Mouse (Mus musculus) midbrain, embryonic 11.5 days (tissue): ENCODE data around the gene S100a1. TPM values are rescaled to one million over a fixed set of nuclear protein-coding genes. Genes with fewer than 3 reads are reported as not detected.

ENCODE experiments used
- ATAC-seq: fragments of 200-750 bp; cut with Nextera tagmentation; 2 replicates; pipeline ENCODE4 v1.8.0; 2017; ENCODE audit warnings: moderate TSS enrichment, moderate library complexity; ENCODE audit not compliant: low FRiP score
- DNase-seq: peaks from one replicate; pipeline ENCODE4 v3.0.0; 2015; ENCODE audit warnings: low spot score; ENCODE audit errors: missing footprints
- H3K27ac ChIP-seq: fragments of 300-500 bp; sonication (generic); 2 replicates; pipeline ENCODE4 v1.5.1; 2014; ENCODE audit warnings: low read depth, low read length
- H3K27me3 ChIP-seq: fragments of 300-500 bp; sonication (generic); 2 replicates; pipeline ENCODE4 v1.6.1; 2014; ENCODE audit warnings: mild to moderate bottlenecking, low read length, moderate library complexity, mixed read lengths; ENCODE audit not compliant: control insufficient read depth, insufficient read depth
- H3K36me3 ChIP-seq: fragments of 300-500 bp; sonication (generic); 2 replicates; pipeline ENCODE4 v1.6.1; 2014; ENCODE audit warnings: mild to moderate bottlenecking, low read length, moderate library complexity, mixed read lengths; ENCODE audit not compliant: control insufficient read depth, insufficient read depth
- H3K4me1 ChIP-seq: fragments of 300-500 bp; sonication (generic); 2 replicates; pipeline ENCODE4 v1.6.1; 2014; ENCODE audit warnings: low read length; ENCODE audit not compliant: control insufficient read depth, insufficient read depth
- H3K4me2 ChIP-seq: fragments of 300-500 bp; sonication (generic); 2 replicates; pipeline ENCODE4 v1.6.1; 2014; ENCODE audit warnings: mild to moderate bottlenecking, moderate library complexity
- H3K4me3 ChIP-seq: fragments of 300-500 bp; sonication (generic); 2 replicates; pipeline ENCODE4 v1.5.1; 2014; ENCODE audit warnings: low read depth, low read length
- H3K9ac ChIP-seq: fragments of 300-500 bp; sonication (generic); 2 replicates; pipeline ENCODE4 v1.6.1; 2014; ENCODE audit warnings: low read length
- H3K9me3 ChIP-seq: fragments of 300-500 bp; sonication (generic); 2 replicates; pipeline ENCODE4 v1.6.1; 2016; ENCODE audit warnings: low read length; ENCODE audit not compliant: control insufficient read depth
- WGBS: fragments of 180-500 bp; shearing (Covaris S2); extraction: QIAGEN DNeasy Blood & Tissue Kit; methylation state at CpG from one replicate; pipeline ENCODE4 v1.1.7; 2014; 5-methylcytosine and 5-hydroxymethylcytosine counted together
- polyA plus RNA-seq: library from polyadenylated mRNA; unstranded; fragments of >200 nt; fragmentation: Nextera tagmentation; extraction: Ambion mirVana; gene quantifications from 2 replicates; pipeline ENCODE4 v1.2.1, GENCODE M21; 2014

The S100a1 gene
- polyA plus RNA-seq, 1 experiment from 2014 or later = 6.9 TPM

DNA sequence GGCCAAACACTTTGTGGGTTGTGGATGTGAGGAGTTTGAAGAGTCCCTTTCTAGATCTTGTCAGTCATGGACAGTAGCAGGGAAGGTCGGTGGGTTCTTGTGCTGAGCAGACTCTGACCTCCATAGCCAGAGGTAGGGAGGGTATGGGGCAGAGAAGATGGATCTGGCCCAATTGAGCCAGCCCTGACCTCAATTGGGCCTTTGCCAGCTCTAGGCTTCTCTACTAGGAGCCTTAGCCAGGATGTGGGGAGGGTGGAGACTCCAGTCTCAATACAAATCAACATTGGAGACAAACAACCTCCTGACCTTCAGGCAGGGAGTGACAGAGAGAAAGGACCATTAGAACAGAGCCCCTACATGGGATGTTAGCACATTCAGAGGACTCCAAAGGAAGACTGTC lies 1.1 kb upstream of the S100a1 start:
- Histone ChIP-seq H3K4me3 (no peak overlapping the region), H3K4me1 (no peaks in the 10 kb centered on the region; the same call in 1 of the 2 replicates), H3K36me3 (no peaks in the 10 kb centered on the region), H3K27ac (no peak overlapping the region), H3K9ac (no peak overlapping the region), H3K4me2 (peak overlapping the region; percentile 68), H3K27me3 (peaks cover 9% of the 10 kb centered on the region), H3K9me3 (no peaks in the 10 kb centered on the region)
- 55% methylated on average over 1 of the region's 1 CpGs for WGBS
- ATAC-seq (peak; percentile 6; the same call in 1 of the 2 replicates), DNase-seq (no peak)

DNA sequence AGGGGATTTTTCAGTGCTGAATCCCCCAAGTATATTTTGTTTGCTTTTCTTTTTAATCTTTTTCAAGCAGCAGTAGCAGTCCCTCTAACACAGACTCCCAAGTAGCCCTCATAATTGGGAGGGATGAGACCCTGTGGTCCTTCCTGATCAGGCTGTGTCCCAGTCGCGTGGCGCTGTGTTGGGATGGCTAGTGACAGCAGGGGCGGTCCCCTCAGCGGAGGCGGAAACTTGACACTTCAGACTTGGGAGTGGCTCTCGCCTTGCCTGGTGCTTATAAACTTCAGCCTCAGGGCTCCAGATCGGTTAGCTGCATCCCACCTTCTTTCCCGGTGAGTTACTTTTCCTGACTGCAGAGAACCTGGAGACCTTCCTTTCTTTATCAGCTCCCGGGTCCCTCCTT lies 499 bp upstream of the S100a1 start:
- peak; percentile 64 for ATAC-seq
- Histone ChIP-seq H3K4me2 (peak overlapping the region; percentile 68), H3K4me3 (peak overlapping the region; percentile 23), H3K4me1 (no peaks in the 10 kb centered on the region; the same call in 1 of the 2 replicates), H3K27ac (no peak overlapping the region), H3K27me3 (peaks cover 9% of the 10 kb centered on the region), H3K36me3 (no peaks in the 10 kb centered on the region), H3K9ac (0 out of 2 replicates have a peak overlapping the region, but pooled peaks have one; percentile 24), H3K9me3 (no peaks in the 10 kb centered on the region)
- DNase-seq = no peak
- WGBS = under 1% methylated on average over 10 of the region's 10 CpGs

DNA sequence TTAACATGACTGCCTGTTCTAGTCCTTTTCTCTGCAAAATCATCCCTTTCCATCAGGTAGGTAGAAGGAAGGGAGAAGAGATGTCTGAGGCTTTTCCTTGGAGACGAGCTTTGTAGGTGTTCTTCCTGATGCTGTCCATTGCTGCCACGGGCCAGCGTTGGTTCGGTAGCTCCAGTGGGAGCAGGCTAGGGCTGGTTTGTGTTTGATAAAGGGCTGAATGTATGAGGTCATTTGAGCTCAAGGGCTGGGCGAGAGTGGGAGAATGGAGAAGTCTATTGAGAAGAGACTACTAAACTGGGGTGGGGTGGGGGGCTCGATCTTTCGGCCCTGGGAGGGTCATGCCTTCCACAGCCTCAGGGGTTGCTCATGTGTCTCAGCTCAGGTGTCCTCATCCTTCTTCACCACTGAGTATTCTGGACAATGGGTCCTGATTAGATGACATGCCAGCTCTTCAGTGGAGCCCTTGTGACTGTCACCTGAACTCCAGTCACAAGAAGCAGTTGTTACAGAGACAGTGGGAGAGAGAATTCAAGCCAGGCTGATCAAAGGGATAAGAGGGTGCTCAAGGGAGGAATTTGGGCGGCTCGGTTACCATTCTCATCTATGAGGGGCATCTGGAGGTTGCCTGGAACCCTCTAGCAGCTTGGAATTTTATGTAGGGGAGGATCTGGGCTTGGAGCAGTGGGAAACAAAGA lies 1.1 kb downstream of the S100a1 start:
- Histone ChIP-seq H3K27me3 (peaks cover 9% of the 10 kb centered on the region), H3K9ac (no peak overlapping the region), H3K36me3 (no peaks in the 10 kb centered on the region), H3K4me2 (no peak overlapping the region), H3K9me3 (no peaks in the 10 kb centered on the region), H3K27ac (no peak overlapping the region), H3K4me1 (peaks cover 3% of the 10 kb centered on the region), H3K4me3 (no peak overlapping the region)
- WGBS = 82% methylated on average over 9 of the region's 9 CpGs
- ATAC-seq (no peak), DNase-seq (no peak)

DNA sequence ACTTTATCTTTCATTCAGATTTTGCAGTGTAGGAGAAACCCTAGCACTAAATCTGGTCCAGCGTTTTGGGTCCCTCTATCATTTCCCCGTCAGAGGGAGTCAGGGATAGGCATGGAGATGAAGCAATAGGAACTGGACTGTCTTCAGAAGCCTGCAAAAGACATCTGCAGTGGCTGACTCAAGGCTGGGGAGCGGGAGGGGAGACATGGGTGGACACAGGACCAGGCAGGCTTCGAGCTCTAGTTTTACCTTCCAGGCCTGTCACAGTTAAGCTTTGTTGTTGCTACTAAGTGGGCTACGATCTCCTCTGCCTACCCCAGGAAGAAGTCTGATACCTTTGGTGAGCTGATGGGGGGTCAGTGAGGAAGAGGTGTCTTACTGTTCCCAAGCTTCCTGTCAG lies 1.9 kb downstream of the S100a1 start:
- Histone ChIP-seq H3K36me3 (peaks cover 1% of the 10 kb centered on the region; the same call in 1 of the 2 replicates), H3K27ac (no peak overlapping the region), H3K4me1 (peaks cover 11% of the 10 kb centered on the region), H3K4me2 (no peak overlapping the region), H3K4me3 (no peak overlapping the region), H3K9ac (no peak overlapping the region), H3K9me3 (no peaks in the 10 kb centered on the region), H3K27me3 (peaks cover 9% of the 10 kb centered on the region)
- no peak for DNase-seq
- 85% methylated on average over 5 of the region's 5 CpGs for WGBS
- ATAC-seq = no peak

DNA sequence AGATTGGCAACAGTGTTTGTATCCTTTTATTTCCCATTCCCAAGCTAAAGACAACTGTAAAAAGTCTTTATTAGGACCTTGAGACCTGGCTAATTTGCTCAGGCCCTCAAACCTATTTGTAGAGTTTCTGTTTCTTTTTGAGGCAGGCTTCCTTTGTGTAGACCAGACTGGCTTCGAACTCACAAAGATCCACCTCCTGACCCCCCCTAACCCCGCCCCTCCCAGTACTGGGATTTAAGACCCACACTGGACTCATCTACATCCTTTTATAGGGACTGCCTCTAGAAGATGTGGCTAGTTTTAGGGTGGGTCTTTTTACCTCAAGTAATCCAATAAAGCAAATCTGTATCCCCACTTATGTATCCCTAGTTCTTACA lies 4.5 kb downstream of the S100a1 start:
- Histone ChIP-seq H3K36me3 (peaks cover 14% of the 10 kb centered on the region), H3K9ac (no peak overlapping the region), H3K27me3 (peaks cover 6% of the 10 kb centered on the region), H3K27ac (peak overlapping the region; percentile 20; the same call in 1 of the 2 replicates), H3K4me1 (peaks cover 11% of the 10 kb centered on the region), H3K4me2 (peak overlapping the region; percentile 38), H3K9me3 (no peaks in the 10 kb centered on the region), H3K4me3 (peak overlapping the region; percentile 96)
- ATAC-seq (peak; percentile 28), DNase-seq (no peak)
- WGBS = 9% methylated on average over 2 of the region's 2 CpGs

DNA sequence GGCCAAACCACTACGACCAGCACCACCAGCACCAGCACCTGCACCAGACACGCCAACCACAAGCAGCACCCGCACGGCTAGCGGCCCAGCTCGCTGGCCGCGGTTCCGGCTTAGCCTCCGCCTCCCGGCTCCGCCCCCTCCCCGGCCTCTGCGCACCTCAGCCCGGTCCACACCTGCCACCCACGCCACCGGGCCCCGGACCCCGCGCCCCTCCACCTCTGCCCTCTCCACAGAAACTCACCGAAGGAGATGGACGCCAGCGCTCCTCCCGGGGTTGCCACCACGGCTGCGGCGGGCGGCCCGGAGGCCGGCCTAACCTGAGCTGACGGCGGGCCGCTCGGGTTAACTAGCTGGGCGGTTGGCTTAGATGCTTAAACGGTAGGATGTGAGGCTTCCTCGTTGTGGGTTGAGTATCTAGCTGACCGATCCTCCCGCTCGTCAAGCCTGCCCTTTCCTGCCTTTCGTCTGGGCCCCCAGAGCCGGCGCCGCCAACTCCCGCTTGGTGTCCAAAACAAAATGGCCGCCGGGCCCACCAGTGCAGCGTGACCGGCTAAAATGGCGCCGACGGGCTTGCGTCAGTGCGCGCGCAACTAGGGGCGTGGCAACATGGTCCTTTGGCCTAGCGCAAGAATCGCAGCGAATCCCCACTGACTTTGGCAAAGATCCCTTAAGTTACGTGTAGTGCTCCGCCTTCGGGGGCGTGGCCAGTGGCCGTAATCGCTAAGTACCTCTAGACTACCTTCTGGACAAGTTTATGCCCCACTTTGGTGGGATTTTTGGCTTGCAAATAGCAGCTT lies 5.0 kb downstream of the S100a1 start, which contains the start of gene Chtop:
Chtop (minus strand) TSS at position 549 of the 797 bp plus-strand sequence.
- whole genome bisulfite sequencing = under 1% methylated on average over 66 of the region's 66 CpGs

DNA sequence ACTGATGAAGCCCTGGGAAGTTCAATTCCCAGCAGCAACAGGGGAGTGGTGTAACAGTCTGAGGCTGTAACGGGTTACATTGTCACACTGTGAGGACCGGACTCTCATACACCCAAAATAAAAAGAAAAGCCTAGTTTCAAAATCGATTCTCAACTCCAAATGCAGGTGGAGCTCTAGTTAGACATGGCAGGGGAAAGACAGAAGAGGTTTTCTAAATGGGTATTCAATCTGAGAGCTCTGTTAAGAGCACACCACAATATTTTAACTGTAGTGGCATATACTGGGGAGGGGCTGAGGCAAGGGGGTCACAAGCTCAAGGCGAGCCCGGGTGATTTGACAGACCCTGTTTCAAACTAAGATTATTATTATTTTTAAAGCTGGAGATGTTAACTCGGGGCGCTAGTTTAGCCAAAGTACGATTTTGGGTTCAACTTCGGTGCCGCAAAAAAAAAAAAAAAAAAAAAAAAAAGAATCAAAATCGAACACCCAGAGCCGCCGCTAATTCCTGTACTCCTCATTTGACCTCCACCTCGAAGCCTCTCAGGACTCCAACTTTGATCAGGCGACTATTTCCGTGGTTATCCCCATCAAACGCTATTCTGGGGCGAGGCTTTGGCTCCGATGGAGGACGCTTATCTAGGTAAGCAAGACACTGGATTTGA lies 5.8 kb downstream of the S100a1 start:
- Histone ChIP-seq H3K4me2 (peak overlapping the region; percentile 84), H3K27ac (no peak overlapping the region), H3K9ac (peak overlapping the region; percentile 99), H3K4me1 (peaks cover 11% of the 10 kb centered on the region), H3K9me3 (no peaks in the 10 kb centered on the region), H3K4me3 (peak overlapping the region; percentile 96), H3K27me3 (peaks cover 3% of the 10 kb centered on the region), H3K36me3 (peaks cover 20% of the 10 kb centered on the region)
- ATAC-seq (no peak), DNase-seq (peak; percentile 86)
- WGBS = 5% methylated on average over 20 of the region's 20 CpGs

More for the DNA sequence above, 5.0 kb downstream of the S100a1 start, which contains the start of gene Chtop:
- peak within 1 kb of the TSS; percentile 85 for H3K27ac ChIP-seq
- DNase-seq (peak; percentile 100), ATAC-seq (peak; percentile 94)
- peaks cover 6% of the 10 kb centered on the region for H3K27me3 ChIP-seq
- peak within 1 kb of the TSS; percentile 96 for H3K4me3 ChIP-seq
- H3K9me3 ChIP-seq = no peaks in the 10 kb centered on the region
- H3K4me1 ChIP-seq = peaks cover 11% of the 10 kb centered on the region
- peaks cover 16% of the 10 kb centered on the region for H3K36me3 ChIP-seq
- peak within 1 kb of the TSS; percentile 99 for H3K9ac ChIP-seq
- H3K4me2 ChIP-seq = peak within 1 kb of the TSS; percentile 84

DNA sequence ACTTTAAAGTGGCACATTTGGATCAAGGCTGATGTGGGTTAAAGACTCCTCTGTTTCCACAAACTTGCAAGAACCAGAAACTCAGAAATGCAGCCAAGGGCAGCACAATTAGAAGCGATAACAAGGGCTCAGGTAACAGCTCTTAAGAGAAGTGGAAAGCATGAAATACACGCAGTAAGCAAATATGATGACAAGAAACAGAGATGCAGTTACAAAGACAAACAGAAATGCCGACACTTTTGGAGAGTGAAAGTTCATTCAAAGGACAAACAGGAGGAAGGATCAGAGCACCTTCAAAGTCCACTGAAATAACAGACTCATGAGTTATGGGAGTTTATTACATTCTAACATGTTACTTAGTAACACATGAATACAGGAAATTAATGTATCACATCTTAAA lies 7.8 kb downstream of the S100a1 start:
- Histone ChIP-seq H3K27ac (no peak overlapping the region), H3K9ac (no peak overlapping the region), H3K4me3 (no peak overlapping the region), H3K36me3 (peaks cover 36% of the 10 kb centered on the region), H3K27me3 (no peaks in the 10 kb centered on the region), H3K9me3 (no peaks in the 10 kb centered on the region), H3K4me2 (no peak overlapping the region), H3K4me1 (peaks cover 11% of the 10 kb centered on the region)
- ATAC-seq (no peak), DNase-seq (peak; percentile 75)
- WGBS = 94% methylated on average over 3 of the region's 3 CpGs
